Mouse (Mus musculus) testis, adult 2 months (tissue): ENCODE results near the gene Eno1. TPM values are rescaled to one million over a fixed set of nuclear protein-coding genes. Genes with fewer than 3 reads are reported as not detected.
"Not testable (repeated sequence)": the region's sequence is repeated elsewhere in the genome, so short reads cannot be mapped to it uniquely, and the experiment has no call there.

Source experiments
- H3K27ac ChIP-seq: fragments of 200-500 bp; 2 replicates; pipeline ENCODE4 v1.5.1; 2012; ENCODE audit warnings: low read depth, low read length; ENCODE audit not compliant: control insufficient read depth, insufficient read depth
- H3K27me3 ChIP-seq: fragments of 200-500 bp; 2 replicates; pipeline ENCODE4 v1.6.1; 2012; ENCODE audit warnings: mild to moderate bottlenecking, low read length, moderate library complexity; ENCODE audit not compliant: control insufficient read depth, insufficient read depth
- H3K36me3 ChIP-seq: fragments of 200-500 bp; 2 replicates; pipeline ENCODE4 v1.6.1; 2012; ENCODE audit warnings: mild to moderate bottlenecking, low read length; ENCODE audit not compliant: control insufficient read depth, insufficient read depth
- H3K4me1 ChIP-seq: fragments of 200-500 bp; 2 replicates; pipeline ENCODE4 v1.6.1; 2012; ENCODE audit warnings: low read length; ENCODE audit not compliant: control insufficient read depth, insufficient read depth
- H3K4me3 ChIP-seq: fragments of 200-500 bp; 2 replicates; pipeline ENCODE4 v1.5.1; 2012; ENCODE audit warnings: low read depth, mild to moderate bottlenecking, low read length, moderate library complexity, mixed read lengths; ENCODE audit not compliant: control insufficient read depth
- CTCF ChIP-seq: fragments of 200-500 bp; IDR thresholded peaks from 2 replicates; pipeline ENCODE4 v1.5.1; 2012; ENCODE audit warnings: low read depth, mild to moderate bottlenecking, inconsistent platforms, low read length, moderate library complexity; ENCODE audit not compliant: control insufficient read depth, insufficient read depth, insufficient replicate concordance
- POLR2A ChIP-seq: fragments of 200-500 bp; IDR thresholded peaks from 2 replicates; pipeline ENCODE4 v1.6.1; 2012; ENCODE audit warnings: low read depth, mild to moderate bottlenecking, inconsistent platforms, low read length, moderate library complexity; ENCODE audit not compliant: control insufficient read depth
- polyA plus RNA-seq: library from polyadenylated mRNA; depleted of rRNA; stranded (reverse); fragments of >200 nt; gene quantifications from 2 replicates; pipeline ENCODE4 v1.2.3, GENCODE M21; 2012

Eno1 gene
- polyA plus RNA-seq, 1 experiment: 477 TPM

DNA sequence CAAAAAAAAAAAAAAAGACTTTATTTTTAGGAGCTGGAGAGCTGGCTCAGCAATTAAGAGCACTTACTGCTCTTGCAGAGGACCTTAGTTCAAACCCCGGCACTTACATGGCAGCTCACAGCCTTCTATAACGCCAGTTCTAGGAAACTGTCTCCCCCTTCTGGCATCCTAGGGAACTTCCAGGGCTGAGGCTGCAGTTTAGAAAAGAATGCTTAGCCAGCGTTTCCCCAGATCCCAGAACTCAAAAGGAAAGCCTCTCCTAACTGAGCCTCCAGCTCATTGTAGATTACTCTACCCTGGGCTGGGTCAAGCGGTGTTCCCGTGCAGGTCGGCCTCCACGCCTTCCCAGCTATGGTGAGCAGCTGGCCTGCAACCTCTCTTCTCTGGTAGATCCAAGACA, 28.4 kb downstream of the Eno1 start:
- Histone ChIP-seq H3K36me3 (no peaks in the 10 kb centered on the region), H3K27me3 (no peaks in the 10 kb centered on the region), H3K27ac (no peak overlapping the region), H3K4me3 (no peak overlapping the region), H3K4me1 (peaks cover 2% of the 10 kb centered on the region; the same call in 1 of the 2 replicates)
- TF ChIP-seq CTCF (peak; percentile 9; the same call in 1 of the 2 replicates), POLR2A (no peak)

DNA sequence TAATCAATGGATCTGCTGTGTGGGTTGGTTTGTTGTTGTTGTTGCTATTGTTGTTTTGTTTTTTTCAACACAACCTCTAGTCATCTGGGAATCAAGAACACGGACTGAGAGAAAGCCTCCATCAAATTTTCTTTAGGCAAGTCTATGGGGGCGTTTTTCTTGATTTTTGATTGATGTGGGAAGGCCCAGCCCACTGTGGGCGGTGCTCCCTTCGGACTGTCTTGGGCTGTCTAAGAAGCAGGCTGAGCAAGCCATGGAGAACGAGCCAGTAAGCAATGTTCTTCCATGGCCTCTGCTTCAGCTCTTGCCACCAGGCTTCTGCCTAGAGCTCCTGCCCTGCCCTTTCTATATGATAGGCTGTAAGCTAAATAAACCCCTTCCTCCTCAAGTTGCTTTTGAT, 28.9 kb downstream of the Eno1 start:
- TF ChIP-seq POLR2A: no peak
- no peak for TF ChIP-seq CTCF
- peaks cover 2% of the 10 kb centered on the region; the same call in 1 of the 2 replicates for H3K4me1 ChIP-seq
- no peak overlapping the region for H3K27ac ChIP-seq
- no peak overlapping the region for H3K4me3 ChIP-seq
- no peaks in the 10 kb centered on the region for H3K27me3 ChIP-seq
- no peaks in the 10 kb centered on the region for H3K36me3 ChIP-seq

DNA sequence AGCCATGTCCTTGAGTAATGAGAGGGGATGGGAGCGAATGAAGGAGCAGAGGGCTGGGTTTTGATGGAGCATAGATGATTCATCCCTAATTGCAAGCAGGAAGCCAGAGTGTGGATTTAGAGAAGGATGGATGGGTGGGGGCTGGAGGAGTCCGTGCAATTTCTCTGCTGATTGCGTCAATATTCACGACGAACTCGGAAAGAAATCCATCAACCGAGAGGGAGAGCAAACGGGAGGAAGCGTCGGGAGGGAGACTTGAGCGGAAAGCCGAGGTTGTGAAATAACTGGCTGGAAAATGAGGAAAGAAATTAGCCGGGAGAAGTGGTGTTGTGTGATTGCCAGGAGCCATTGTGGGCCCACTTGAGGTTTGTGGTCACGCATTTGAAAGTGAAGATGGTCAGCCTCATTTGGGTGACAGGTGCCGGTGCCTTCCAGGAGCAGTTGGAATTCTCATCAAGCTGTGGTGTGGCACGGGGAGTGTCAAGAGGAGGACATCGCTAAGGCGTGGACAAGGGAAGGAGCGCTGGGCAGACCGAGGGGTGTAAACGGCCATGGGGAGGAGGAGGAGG, 30.2 kb downstream of the Eno1 start:
- H3K4me1 ChIP-seq: peaks cover 2% of the 10 kb centered on the region; the same call in 1 of the 2 replicates
- no peaks in the 10 kb centered on the region for H3K27me3 ChIP-seq
- no peak overlapping the region for H3K27ac ChIP-seq
- no peak overlapping the region for H3K4me3 ChIP-seq
- no peaks in the 10 kb centered on the region for H3K36me3 ChIP-seq
- no peak for TF ChIP-seq CTCF
- TF ChIP-seq POLR2A: no peak

DNA sequence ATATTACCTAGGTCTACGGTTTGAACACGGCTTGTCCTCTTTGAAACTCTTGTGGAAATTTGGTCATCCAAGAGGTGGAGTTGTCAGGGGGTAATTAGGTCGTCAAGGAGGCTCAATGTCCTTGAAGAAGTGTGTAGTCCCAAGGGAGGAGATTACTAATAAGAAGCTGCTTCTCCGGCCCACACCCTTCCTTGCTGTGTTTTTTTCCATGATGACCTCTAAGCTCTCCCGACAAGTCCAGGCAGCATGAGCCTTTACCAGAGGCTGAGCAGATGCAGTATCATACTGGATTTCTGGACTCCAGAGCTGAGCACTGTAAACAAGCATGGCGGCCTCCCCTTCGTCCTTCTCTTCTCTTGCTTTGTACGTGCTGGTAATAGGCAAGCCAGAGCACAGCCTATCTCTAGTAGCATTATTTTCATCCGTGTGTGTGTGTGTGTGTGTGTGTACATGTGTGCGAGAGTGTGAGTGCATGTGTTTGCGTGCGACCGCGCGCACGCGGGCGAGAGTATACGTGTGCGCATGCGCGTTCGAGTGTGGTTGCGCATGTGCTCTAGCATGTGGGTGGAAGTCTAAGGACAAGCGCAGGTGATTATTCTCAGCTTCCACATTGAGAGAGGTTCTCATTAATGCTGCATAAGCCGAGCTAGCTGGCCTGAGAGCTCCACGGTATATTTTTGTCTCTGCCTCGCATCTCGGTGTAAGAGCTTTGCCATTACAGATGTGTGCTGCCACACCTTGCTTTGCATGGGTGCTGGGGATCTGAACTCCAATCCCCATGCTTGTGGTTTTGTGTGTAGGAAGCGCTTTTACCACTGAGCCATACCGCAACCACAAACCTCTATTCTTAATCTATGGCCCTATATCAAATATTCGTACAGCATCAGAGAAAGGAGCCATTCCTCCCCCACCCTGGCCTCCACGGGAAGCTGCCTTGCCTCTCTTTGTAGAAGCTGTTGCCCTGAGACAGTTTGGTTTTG, 32.4 kb downstream of the Eno1 start:
- Histone ChIP-seq H3K27ac (no peak overlapping the region), H3K27me3 (no peaks in the 10 kb centered on the region), H3K4me3 (peak overlapping the region; percentile 74), H3K36me3 (no peaks in the 10 kb centered on the region), H3K4me1 (peaks cover 2% of the 10 kb centered on the region; the same call in 1 of the 2 replicates)
- TF ChIP-seq CTCF (no peak), POLR2A (peak; percentile 25; the same call in 1 of the 2 replicates)

DNA sequence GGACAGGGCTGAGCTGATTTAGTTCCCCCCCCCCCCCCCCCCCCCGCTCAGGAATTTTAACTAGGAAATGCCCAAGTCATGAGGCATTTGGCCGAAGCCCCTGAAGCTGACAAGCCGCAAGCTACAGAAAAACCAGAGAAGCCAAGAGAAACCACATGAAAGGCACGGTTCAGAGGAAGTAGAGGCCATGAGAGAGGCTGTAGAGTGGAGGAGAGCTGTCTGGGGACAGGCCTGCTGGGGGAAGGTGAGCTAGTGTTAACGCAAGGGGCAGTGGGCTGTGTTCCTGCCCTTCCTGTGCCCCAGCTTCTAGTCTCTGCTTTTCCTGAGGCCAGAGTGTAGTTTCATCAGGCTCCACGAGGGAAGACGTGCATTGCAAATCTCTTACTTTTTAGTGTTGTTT, 33.2 kb downstream of the Eno1 start:
- Histone ChIP-seq H3K27me3 (no peaks in the 10 kb centered on the region), H3K36me3 (no peaks in the 10 kb centered on the region), H3K4me1 (peaks cover 2% of the 10 kb centered on the region), H3K27ac (no peak overlapping the region), H3K4me3 (no peak overlapping the region)
- TF ChIP-seq POLR2A (no peak), CTCF (no peak)

DNA sequence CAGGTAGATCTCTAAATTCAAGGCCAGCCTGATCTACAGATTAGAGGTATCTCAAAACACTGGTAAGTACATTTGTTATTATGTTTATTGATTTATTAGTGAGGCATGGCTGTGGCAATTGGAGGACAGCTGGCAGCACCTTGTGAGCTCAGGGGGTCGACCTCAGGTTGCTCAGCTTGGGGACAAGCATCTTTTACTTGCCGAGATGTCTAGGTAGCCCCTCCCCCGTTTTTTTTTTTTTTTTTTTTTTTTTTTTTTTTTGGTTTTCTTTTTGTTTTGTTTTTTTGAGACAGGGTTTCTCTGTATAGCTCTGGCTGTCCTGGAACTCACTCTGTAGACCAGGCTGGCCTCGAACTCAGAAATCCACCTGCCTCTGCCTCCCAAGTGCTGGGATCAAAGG, 34.2 kb downstream of the Eno1 start:
- not testable (repeated sequence) for H3K36me3 ChIP-seq

DNA sequence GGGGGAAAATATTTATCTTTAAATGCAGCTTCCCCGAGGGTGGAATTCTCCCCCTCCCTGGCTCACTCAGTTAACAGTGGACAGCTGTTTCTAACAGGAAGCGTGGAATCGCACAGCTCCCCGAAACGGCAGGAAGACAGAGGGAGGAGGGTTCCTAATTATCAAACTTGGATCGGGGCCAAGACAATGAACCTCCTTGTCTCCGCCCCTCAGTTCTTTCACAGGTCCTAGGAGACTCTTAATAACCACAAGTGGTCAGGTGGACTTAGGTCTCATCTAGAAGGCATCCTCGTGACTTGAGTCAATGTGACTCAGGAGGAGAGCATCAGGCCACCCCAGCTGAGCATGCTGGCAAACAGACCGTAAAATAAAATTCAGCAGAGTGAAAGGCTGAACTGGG, 36.2 kb downstream of the Eno1 start:
- TF ChIP-seq CTCF (no peak), POLR2A (no peak)
- H3K27ac ChIP-seq: no peak overlapping the region
- no peaks in the 10 kb centered on the region for H3K36me3 ChIP-seq
- peaks cover 2% of the 10 kb centered on the region for H3K4me1 ChIP-seq
- H3K27me3 ChIP-seq: no peaks in the 10 kb centered on the region
- no peak overlapping the region for H3K4me3 ChIP-seq

More for the DNA sequence above, 34.2 kb downstream of the Eno1 start:
- H3K27ac ChIP-seq, H3K4me3 ChIP-seq, H3K27me3 ChIP-seq, H3K4me1 ChIP-seq: not testable (repeated sequence)
